Mouse (Mus musculus) B cell, adult 2 months (primary cell): ENCODE data around the gene Copg1.
"Not testable (repeated sequence)": the region's sequence is repeated elsewhere in the genome, so short reads cannot be mapped to it uniquely, and the experiment has no call there.

Experiments used
- DNase-seq, 2 experiments: peaks; one replicate each; pipeline ENCODE4 v3.0.0; 2022

Copg1 gene

DNA sequence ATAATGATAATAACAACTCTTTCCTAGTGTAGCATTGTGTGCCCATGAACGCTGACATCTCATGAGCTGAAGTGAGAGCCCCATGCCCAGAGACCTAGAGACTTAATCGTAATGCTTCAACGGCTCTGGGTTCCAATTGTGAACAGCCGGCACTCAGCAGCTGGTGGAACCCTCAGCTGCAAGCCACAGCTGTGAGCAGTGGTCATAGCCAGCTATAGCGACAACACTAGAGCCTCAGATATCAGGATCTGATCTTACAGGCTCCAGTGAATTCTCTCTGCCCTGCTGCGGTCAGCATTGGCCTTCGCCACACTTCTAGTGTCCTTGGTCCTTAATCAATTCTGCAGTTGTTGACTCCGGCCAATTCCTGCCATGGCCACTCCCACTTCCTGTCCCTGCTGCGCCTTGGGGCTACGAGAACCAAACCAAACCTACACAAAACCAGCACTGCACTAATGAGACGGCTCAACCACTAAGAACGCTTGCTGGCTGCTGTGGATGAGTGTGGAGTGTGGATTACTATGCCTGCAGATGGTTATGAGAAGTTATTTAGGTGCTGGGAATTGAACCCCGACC, 11.5 kb upstream of the Copg1 start:
- peak; percentile 14 to 22 for DNase-seq

DNA sequence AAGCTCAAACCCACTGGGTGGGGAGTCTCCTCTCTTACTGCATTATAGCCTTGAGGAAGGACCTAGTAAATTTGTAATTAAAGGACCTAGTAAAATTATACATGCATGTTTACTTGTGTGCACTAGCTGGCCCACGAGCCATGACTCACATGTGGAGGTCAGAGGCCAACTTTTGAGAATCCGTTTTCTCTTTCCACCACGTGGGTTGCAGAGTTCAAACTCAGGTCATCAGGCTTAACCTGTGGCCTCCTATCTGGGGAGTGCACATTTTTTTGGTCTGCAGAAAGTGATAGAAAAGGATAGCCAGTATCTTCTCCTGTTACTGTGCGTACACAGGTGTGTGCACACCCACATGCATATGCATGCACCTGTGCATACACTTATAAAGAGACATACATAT, 8.6 kb upstream of the Copg1 start:
- no peak for DNase-seq

DNA sequence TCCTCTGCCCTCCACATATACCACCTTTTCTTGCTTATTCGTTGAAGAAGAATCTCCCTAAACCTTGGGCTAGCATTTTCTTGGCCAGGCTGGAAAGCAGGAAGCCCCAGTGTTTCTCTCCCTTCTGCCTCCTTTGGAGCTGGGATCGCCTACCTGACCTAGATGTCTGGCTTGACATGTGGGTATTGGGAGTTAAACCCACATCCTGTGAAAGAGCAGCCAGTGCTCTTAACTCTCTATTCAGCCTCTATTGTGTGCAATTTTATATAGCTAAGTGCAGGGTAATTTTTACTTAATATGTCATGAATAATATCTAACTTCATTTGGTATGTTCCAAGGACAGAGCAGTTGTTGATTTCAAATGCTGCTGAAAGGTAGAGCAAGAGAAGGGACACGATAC, 8.0 kb upstream of the Copg1 start:
- no peak for DNase-seq

DNA sequence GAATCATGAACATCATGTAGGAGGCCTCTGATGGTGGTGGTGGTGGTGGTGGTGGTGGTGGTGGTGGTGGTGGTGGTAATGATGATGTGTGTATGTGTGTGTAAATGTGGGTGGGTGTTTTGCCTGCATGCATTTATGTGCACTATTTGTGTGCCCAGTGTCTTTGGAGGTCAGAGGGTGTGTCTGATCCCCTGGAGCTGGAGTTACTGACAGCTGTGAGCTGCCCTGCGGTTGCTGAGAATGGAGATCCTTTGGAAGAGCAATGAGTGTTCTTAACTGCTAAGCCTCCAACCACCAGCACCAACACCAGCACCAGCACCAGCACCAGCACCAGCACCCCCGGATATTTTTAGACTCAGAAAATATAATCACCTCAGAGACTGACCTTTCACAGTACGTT, 5.4 kb upstream of the Copg1 start:
- no peak for DNase-seq

- no peak for DNase-seq
Observed at GRCm38 (mm10) chr6:87882816-87883215, 4.8 kb upstream of the Copg1 start.

DNA sequence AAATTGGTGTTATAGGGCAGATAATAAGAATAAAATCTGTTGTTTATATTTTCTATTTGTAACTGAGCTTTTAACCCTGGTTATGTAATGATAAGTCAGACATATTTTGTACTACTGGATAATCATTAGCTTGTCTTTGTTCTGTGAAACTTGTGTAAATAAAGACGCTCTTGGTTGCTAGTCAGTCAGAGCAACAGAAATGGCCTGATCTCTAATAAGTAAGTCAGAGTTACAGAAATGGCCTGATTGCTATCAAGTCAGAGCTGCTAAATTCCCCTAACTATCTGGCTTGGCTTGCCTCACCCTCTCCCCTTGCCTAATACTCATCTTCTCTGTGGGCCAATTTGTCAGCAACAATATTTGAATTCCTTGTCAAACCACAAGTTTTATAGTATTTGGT, 893 bp upstream of the Copg1 start:
- DNase-seq, result no peak

DNA sequence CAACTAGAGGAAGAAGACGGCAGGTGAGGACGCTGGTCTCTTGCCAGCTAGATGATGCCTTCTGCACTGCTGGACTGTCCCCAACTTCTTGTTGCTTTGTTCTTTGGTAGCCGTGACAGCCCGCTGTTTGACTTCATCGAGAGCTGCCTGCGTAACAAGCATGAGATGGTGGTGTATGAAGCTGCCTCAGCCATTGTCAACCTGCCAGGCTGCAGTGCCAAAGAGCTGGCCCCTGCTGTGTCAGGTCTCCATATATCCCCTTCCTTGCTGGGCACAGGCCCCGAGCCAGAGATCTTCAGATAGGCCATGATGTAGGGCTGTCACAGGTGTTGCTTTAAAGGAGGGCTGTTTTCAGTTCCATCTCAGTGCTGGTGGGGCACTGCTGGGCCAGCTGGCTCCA, 6.3 kb downstream of the Copg1 start:
- no peak for DNase-seq

GRCm38 (mm10) chr6:87898028-87898427, 10.4 kb downstream of the Copg1 start:
- no peak for DNase-seq

- peak; percentile 51 to 53 for DNase-seq
Observed at GRCm38 (mm10) chr6:87906632-87907031, 19.0 kb downstream of the Copg1 start.

GRCm38 (mm10) chr6:87909181-87909580, 21.6 kb downstream of the Copg1 start:
- DNase-seq, result no peak

DNA sequence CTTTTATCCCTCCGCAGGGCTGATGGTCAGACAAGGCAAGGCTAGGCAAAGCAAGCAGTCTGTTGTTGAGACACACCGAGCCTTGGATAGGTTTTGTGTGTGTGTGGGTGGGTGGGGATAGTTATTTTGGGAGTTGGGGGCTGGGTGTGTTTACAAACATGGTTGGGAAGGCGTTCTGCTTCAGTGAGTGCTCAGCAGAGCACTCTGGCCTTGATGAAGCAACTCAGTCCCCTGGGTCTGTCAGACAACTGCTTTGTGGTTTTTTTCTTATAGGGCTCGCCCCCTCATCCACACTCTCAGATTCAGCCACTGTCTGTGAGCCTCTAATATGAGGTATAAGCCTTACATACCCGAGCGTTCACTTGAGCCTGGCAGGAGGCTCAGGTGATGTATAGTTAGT, 23.9 kb downstream of the Copg1 start:
- DNase-seq, result peak; percentile 65 to 67

GRCm38 (mm10) chr6:87913661-87914325, 26.2 kb downstream of the Copg1 start, which contains the start of gene Hmces:
Hmces (plus strand) TSS chr6:87913935.
- DNase-seq, result peak; percentile 86 to 88

DNA sequence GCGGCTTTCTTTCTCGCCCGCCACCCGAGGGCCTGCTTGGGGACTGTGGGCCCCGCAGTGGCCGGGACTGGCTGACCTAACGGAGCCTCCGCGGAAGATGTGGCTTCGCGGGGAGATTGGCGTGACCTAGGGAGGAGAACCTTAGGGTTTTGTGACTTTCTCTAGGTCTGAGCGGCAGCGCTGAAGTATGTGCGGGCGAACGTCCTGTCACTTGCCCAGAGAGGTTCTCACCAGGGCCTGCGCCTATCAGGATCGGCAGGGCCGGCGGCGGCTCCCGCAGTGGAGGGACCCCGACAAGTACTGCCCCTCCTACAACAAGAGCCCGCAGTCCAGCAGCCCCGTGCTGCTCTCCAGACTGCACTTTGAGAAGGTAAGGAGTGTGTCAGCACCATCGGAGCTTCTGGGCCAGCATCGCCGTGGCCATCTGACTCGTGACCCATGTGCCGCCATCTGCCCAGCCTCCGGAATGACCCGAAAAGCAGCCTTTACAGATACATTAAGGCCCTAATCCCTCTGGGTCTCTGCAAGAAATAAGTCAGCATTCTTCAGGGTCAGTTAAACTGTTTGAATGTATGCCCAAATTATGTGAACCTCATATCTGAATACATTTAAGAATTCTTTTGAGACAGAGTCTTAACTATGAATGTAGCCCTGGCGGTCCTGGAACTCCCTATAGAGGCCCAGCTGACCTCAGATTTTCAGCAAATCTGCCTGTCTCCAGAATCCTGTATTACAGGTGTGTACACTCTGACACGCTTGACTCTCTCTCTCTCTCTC, 26.9 kb downstream of the Copg1 start:
- peak; percentile 32 to 44 for DNase-seq

DNA sequence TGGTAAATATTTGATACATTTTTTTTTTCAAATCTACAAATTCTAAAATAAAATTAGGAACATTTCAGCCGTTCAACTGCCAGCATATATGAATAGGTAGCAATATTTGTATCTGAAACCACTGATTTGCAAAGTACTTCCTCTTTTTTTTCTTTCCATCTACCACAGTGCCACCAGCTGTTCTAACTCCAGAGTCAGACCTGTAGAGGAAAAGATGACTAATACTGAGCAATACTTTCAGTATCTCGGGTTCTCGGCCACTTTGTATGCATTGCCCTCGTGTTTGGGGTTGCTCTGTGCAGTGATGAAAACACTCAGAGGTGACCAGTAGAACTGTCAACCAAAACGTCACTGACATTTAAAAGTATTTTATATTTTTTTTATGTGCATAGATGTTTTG, 28.3 kb downstream of the Copg1 start:
- peak; percentile 65 to 72 for DNase-seq

DNA sequence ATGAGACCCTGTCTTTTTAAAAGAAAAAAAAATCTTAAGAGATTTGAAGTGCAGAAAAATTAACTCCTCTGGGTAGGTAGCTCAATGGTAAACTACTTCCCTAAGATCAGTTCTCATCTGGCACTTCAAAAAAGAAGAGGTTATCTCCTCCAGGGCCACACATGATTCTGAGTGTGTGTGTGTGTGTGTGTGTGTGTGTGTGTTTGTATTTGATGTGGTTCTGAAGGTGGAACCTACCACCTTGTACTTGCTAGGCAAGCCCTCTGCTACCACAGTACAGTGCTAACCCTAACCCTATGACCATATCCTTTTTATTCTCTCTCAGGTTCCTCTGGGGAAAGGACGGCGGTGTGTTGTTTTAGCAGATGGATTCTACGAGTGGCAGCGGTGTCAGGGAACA, 33.6 kb downstream of the Copg1 start:
- no peak for DNase-seq

DNA sequence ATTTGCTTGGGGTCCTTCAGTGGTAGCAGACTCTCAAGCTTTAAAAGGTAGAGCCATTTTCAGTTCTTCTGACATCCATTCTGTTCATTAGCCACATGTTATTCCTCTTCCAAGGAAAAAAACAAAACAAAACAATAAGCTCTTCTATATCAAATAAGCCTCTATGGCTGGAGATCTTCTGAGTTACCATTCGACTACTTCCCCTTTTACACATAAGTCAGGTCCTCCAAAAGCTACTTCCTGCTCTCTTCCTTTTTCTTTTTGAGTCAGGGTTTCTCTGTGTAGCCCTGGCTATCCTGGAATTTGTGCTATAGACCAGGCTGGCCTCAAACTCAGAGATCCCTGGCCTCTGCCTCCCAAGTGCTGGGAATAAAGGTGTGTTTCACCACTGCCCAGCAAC, 36.0 kb downstream of the Copg1 start:
- DNase-seq, result no peak

DNA sequence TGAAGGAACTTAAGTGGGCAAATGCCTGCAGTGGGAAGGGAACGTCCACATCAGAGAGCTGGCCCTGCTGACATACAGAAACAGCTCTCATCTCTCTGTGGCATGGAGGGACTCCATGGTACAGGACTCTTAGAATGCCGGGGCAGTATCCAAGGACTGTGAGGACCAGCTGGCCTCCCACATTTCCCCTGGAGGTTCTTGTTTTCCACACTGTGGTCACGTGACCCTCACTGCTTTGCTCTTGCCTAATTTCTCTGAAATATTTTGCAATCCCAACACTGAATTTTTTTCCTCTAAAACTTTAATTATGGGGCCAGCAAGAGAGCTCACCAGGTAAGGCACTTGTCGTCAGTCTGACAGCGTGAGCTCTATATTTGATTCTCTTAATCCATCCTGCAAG, 47.4 kb downstream of the Copg1 start:
- DNase-seq, result no peak

GRCm38 (mm10) chr6:87937178-87937788, 49.7 kb downstream of the Copg1 start:
- DNase-seq, result no peak

- DNase-seq, result no peak
Observed at GRCm38 (mm10) chr6:87938941-87939340, 51.3 kb downstream of the Copg1 start.

- DNase-seq, result no peak
Observed at GRCm38 (mm10) chr6:87942179-87942578, 54.6 kb downstream of the Copg1 start.

DNA sequence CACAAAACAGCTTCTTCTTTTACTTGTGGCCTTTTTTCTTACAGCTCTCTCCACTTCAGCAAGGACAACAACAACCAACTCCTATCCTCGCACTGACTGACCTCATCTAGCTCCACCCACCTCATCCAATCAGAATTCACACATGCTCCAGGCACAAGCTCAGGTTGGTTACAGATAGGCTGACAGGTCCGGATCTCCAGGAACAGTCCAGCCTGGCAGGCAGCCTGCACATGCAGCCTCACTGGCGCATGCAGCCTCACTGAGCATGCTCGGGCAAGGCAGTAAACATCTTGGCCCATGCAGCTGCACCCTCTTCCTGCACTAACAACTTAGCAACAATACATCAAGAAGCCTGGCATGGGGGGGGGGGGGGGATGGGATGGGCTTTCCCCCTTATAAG, 74.8 kb downstream of the Copg1 start:
- DNase-seq, result not testable (repeated sequence)
